Mouse (Mus musculus) adipocyte (in vitro differentiated cells): ENCODE results near the gene Dppa1.
"Not testable (repeated sequence)": the region's sequence is repeated elsewhere in the genome, so short reads cannot be mapped to it uniquely, and the experiment has no call there.

Experiments
- DNase-seq: peaks from one replicate; pipeline ENCODE4 v3.0.0-alpha.2; 2016; ENCODE audit warnings: low spot score

The Dppa1 gene

DNA sequence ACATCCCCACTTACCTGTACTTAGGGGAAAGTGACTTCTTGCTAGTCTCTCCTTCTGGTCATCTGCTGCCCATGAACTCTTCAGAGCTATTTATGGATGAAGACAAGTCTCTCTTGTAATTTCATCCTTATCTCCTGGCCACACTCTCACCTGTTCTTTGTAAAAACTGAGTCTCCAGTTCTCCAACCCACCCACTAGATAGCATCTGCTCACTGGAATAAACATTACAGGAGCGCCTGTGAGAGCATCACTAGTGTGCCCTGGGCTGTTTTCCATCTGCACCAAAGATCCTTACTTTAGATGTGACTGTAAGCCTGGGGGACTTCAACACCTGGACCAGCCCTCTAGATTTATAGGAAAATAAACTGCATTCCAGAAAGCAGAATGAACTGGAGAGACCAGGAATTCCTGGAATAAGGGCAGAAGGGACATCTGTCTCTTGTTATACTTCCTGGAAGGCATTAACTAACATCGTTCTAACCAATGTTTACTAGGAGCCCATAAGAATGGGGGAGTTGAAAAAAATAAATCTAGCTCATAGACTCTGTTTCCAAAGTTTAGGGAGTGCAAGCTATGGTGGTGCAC is at the start of gene Dppa1:
Gene Dppa1 (minus strand): TSS at position 51 of the 585 bp plus-strand sequence.
- no peak for DNase-seq

DNA sequence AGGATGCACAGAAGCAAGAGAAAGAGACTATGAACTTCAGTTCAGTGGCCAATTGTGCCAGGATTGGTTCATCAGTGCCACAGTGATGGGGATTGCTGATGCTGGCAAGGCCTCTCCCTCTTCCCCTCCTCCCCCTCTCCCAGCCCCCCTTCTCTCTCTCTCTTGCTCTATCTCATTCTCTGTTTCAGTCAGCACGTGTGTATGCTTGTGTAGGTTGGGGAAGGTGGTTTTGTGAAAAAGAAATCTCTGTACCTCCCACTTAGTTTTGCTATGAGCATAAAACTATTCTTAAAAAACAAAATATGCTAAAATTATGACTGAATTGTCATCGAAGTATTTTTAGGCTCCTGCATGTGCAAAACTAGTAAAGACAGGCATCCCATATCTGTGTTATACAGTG is 38.9 kb upstream of the Dppa1 start:
- no peak for DNase-seq

- no peak for DNase-seq
These were observed 38.0 kb upstream of the Dppa1 start for GRCm38 (mm10) chr11:46667105-46667504.

DNA sequence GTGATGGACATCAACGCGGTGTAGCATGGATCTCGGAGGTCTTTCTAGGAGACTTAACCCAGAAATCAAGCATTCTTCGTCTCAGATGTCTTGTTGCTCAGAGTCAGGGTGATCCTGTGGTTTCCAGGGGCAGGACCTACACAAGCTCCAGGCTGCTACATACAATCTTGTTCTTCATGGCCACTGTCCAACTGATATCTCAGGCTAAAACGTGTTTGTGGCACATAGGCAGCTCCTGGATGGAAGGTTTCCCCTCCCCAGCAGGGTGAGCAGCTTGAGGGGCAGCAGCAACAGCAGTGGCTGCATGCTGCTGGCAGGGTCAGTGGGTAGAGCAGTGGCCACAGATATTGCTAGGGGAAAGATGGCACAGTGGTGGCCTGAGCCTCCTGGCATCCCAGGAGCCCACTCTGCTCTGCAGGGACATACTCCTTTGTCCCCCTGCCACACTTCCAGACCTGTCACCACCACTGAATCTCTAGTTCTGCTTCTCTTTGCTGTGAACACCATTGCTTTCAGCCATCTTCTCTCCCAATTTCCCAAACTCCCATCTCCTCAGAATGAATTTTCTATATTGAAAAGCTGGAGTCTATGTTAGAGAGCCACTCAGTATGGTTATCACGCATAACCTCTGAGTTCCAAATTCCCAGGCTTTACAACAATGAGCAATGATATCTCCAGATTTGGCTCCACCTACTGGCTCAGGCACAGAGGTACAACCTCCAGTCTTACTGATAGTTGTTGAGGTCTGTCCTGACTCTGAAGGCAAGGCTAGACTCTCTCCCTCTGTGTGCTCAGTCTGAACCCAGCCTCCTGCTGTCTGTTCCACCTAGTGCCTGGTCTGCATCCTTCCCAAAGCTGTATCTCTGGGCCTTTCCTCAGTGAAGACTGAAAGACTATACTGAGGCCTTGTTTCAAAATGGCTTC is 36.8 kb upstream of the Dppa1 start:
- DNase-seq, result peak; percentile 53

- no peak for DNase-seq
These were observed 34.2 kb upstream of the Dppa1 start for GRCm38 (mm10) chr11:46663215-46663614.

DNA sequence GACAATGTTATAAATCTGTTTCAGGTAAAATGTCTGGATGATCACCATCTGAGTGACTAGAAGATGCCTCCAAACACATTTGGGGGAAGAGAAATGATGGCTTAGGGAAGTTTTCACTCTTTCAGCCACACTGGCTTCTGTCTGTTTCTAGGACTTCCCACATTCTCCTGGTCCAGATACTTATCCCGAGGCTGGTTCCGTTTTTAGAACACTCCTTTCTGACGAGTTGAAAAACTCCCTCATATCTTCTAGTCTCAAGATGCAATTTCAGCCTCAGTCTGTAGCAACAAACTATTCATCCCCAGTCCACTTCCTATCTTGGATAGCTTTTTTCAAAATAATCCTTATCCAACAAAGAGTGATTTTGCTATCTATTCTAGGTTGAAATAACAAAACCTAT is 23.4 kb upstream of the Dppa1 start:
- DNase-seq, result no peak

DNA sequence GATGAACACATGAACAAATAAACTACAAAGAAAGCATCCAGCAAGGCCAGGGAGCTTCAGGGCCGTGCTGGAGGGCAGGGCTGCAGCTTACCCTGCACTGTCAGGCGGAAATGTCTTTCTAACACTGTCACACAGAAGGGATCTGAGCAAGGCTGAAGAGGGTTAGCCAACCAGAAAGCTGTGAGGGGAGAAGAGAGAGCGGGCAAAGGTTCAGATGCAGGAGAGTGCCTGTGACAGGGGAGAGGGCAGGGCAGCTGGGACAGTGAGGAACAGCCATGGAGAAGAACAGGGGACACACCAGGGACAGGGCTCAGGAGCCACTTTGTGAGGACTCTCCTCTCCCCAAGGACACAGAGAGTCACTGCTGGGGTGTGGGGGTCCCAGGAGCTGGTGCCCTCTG is 20.6 kb upstream of the Dppa1 start:
- not testable (repeated sequence) for DNase-seq

GRCm38 (mm10) chr11:46644824-46645223 is 15.8 kb upstream of the Dppa1 start:
- DNase-seq, result no peak

DNA sequence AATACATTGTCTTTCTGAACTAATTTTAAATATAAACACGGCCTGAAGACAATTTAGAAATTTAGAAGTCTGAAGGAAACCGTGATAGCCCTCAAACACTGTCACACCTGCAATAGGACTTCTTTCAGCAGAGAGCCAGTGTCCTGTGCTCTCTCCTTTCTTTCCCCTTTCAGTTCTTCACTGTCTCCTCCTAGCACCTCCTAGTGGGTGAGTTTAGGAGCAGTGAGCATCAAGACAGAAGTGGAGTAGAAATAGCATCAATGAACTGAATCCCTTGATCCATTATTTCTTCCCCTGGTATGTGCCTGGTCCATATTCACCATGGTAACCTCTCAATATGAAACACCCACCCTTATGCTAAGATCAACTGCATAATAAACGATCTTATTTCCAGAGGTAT is 7.5 kb upstream of the Dppa1 start:
- no peak for DNase-seq

GRCm38 (mm10) chr11:46635516-46635915 is 6.5 kb upstream of the Dppa1 start:
- DNase-seq, result not testable (repeated sequence)

- peak; percentile 3 for DNase-seq
These were observed 2.6 kb upstream of the Dppa1 start for GRCm38 (mm10) chr11:46631635-46632034.

- no peak for DNase-seq
These were observed 8.5 kb downstream of the Dppa1 start for GRCm38 (mm10) chr11:46620414-46621168.

GRCm38 (mm10) chr11:46619929-46620328 is 9.1 kb downstream of the Dppa1 start:
- DNase-seq, result no peak

GRCm38 (mm10) chr11:46592416-46592815 is 36.6 kb downstream of the Dppa1 start:
- DNase-seq, result no peak

DNA sequence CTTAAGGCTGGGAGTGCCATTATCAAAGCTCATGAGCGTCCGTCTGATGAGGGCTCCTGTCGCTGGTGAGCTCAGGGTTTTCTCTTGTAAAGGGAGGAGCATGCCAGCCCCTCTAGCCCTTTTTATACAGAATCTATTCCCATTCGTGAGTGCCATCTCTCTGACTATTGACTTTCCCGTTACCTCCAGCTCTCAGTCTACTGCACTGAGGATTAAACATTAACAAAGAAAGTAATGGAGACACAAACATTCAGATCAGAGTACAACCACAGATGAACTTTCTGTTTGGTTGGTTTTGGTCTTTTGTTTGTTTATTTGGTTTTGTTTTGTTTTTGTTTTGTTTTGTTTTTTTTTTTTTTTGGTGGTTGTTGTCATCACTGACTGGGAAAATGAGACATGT is 46.3 kb downstream of the Dppa1 start:
- no peak for DNase-seq

- no peak for DNase-seq
These were observed 48.6 kb downstream of the Dppa1 start for GRCm38 (mm10) chr11:46580428-46580827.

DNA sequence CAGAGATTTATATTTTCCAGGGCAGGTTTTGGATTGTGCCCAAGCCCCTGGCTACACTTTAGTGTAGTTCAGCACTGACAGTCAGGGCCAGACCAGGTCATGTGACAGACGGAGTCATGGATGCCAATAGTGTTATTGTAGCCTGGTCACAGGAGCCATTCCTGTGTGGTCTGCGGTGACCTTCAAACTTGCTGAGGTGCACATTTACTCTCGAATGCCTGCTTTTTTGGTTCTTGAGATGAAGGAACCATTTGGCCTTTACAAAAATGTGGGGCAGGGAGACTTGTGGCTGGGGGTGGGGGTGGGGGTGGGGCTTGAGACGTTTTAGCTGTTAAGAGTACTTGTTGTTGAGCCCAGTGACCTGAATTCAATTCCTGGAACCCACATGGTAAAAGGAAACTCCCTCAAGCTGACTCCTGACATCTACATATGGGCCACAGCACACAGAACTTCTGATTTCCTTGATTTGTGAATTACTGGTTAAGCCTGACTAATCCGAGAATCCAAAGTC is 50.2 kb downstream of the Dppa1 start:
- DNase-seq, result peak; percentile 5

DNA sequence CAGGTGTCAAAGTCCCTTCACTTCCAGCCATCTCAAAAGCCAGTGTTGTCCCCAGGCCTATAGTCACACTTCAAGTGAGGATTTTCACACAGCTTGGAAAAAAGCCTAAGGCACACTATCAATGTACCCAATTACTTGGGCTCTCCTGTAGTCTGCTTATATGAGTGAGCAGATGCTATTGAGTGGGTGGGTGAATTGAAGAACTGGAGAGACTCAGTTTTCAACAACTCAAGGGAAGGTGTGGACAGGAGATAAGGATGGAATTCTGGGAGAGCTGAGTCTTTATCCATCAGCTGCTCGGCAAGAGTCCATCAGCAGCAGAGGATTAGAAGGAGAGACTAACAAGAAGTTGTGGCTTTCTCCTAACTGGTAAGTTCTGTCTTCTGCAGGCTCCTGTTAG is 57.7 kb downstream of the Dppa1 start, which contains the start of gene BC053393:
Gene BC053393 (plus strand): TSS at position 210 of the 400 bp plus-strand sequence.
- no peak for DNase-seq

DNA sequence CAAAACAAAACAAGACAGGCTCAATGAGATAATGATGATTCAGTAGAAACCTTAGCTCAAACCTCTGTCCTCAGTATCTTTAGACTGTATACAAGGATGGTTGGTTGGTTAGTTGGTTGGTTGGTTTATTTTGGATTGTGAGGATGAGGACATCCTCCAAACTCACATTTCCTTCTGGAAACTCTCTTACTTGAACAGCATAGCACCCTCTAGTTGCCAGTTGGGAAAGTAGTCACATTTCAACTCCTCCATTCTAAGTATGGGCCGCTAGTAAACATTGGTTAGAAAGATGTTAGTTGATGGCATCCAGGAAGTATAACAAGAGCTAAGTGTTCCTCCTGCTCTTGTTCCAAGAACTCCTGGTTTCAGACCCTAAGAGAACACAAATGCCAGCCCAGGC is 60.0 kb downstream of the Dppa1 start:
- no peak for DNase-seq

GRCm38 (mm10) chr11:46565967-46566366 is 63.1 kb downstream of the Dppa1 start:
- no peak for DNase-seq

DNA sequence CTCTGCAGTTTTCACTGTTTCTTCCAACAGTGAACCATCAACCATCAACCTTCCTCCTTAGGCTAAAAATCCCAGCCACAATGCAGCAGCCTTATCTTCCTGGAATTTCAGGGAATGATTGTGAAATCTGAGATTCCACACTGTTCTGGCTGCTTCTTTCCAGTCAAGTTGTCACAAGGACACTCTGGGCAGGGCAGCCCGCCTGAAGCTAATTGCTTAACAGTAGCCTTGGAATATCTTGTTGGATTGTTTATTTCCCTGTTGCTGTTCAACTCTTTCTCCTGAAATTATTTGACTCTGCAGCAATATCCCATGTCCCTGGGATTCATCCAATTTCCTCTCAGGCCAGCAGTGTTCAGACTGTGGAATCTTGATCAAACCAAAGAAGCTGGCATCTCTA is 64.4 kb downstream of the Dppa1 start:
- DNase-seq, result peak; percentile 58

DNA sequence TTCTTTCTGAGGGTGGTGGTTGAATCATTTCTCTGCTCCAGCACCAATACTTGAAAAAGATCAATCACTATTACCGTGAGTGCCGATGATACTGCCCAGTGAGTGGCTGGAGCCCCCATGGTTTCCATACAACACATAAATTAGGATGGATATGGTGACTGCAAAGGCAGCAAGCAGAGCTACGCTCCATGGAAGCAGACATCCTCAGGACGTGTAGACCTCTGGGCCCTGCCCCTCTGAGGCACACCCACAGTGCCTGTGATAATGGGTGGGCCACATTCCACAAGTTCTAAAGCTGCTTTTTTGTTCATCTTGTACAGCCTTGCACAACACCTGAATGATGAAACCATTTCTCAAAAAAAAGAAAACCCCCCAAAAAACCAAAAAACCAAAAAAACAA is 68.0 kb downstream of the Dppa1 start:
- no peak for DNase-seq
